Mouse (Mus musculus) adrenal gland, adult 8-10 months (tissue): Measurements from ENCODE around the gene Maco1. TPM values are rescaled to one million over a fixed set of nuclear protein-coding genes. Genes with fewer than 3 reads are reported as not detected.

Experiments used
- DNase-seq: peaks from one replicate; pipeline ENCODE4 v3.0.0; 2022
- total RNA-seq, 4 experiments: library from RNA; stranded (reverse); gene quantifications; 2 replicates each; pipeline ENCODE4 v1.2.4; 2022

Maco1 gene
- total RNA-seq, 4 experiments from 2014 or later, result 36.2 to 51.0 (median 47.8) TPM

DNA sequence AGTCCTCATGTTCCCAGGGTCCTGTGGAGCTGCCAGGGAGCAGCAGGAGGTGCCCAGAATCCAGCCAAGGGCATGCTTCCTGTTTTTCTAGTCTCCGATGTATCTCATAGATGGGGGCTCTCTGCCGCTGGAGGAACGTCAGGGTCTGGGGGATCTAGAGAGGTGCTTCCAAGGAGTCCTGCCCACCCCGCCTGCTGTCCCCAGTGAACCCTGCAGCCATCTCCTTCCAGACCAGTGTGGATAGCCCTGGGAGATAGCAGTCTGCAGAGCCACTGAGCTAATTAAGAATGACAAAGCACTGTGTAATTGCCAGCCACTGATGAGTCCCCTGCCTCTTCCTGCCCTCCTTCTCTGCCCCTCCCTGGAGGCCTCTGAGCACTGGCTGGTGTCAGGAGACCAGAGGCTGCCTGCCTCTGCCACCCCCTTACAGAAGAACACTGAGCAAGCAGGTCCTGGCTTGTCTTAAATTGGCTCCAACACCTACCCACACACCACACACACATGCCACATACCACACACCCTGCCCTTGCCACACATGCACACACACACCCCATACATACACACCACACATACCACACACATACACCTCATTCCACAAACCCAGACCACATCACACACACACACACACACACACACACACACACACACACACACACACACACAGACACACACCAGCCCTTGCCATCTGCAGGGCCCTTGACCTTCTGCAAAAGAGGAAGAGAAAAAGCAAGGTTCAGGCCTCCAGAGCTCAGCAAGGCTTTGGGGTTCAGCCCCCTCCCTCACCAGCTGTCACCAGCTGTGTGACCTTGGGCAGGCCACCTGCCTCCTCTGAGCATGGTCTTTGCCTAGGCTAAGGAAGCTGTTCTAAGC lies 80.1 kb downstream of the Maco1 start:
- no peak for DNase-seq

DNA sequence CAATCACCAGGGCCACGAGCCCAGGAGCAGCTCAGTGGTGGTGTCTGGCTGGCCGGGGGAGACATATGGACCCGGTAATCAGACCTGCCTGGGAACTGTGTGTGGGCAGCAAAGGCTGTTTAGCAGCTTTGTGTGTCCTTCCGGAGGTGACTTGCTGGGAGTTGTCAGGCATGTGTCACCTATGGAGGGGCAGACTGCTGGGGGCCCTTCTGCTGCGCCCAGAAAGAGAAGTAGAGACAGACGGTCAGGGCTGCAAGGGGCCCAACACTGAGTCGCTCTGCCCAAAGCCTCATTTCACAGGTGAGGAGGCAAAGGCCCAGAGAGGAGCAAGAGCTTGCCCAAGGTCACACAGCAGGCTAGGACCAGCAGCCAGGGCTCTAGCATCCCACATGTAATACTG lies 83.3 kb downstream of the Maco1 start:
- DNase-seq, result no peak

DNA sequence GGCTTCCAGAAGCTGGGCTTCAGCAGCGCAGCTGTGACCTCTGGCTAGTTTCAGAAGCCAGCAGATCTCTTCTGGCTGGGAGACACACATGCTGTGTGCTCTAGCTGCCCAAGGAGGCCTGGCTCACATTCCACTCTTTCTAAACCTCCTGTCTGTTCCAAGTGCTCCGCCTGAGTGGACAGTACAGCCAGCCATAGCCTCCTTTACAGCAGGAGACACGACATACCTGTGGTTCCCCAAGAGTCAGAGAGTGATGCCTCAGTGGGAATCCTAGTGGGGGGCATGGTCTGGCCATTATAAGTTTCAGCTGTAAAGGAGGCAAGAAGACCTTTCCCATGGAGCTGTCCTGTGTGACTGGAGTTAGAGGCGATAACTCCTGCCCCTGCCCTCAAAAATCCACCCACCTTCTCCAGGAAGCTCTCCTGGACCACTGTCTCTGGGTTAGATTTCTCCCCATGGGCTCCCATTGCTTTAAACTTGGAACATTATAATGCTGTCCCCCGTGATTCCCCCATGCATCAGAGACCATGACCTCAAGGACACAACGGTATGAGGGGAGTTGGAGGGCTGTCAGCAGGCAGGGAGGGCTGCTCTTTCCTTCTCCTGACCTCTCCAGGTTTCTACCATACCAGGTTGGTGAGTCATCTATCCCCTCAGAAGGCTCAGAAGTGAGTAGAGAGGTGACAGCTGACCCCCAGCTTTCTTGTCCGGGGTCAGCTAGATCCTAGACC lies 83.9 kb downstream of the Maco1 start:
- no peak for DNase-seq

DNA sequence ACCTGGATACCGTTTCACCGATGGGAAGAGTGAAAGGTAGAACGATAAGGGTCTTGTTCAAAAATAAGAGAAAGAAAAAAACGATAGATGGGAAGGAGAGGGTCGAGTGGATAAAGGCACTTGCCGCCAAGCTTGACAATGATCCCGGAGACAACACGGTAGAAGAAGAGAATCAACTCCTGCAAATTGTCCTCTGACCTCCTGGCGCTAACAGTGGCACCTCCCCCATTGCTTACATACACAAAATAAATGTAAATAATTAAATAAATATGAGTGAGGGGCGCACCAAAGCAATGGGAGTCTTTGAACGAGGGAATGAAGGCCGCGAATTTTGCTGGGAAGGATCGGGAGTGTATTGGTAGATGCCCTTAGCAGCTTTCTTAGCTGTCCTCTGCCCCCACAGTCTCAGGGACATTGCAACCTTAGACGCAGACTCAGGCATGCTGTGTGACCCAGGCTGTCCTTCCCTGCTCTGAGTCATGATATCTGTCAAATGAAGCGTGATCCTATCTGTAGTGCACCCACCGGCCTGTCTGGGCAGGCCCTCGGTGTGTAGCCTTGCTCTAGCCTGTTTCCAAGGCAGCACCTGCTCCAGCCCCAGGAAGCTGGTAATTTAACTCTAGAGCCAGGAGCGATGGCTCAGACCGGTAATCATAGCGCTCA lies 84.8 kb downstream of the Maco1 start:
- DNase-seq, result peak; percentile 80

DNA sequence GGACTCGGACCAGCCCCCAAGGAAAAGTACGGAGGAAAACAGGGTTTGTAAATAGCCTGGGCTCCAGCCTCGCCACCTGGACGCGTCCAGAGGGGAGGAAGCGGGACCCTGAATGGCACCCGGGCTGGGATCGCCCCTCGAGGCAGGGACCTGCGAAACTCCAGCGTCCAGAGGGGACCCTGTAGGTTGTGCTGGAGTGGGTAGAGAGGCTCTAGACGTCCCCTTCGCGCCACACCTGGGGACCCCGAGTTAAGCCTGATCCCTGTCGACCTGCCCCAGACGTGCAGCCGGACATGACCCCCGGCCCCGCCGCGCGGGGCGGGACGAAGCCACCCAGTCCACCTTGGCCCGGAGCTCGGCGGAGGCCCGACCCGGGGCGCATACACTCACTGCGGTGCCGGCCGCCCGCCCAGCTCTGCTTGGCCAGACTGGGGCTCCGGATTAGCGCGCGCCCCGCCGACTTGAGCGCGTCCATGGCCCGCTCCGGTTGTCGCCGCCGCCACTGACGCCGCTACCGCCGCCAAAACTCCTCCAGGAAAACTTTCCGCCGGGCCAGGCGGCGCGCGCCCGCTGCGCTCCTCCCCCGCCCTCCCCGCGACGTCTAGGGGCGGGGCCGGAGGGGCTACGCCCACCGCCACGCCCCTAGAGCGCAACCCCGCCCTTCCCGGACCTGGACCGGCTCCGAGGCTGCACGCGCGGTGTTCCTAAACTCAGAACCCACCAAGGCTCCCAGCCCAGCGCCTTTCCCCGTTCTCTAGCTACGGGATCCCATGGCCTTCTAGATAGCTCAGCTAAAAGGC lies 85.5 kb downstream of the Maco1 start, which contains the start of gene Ldlrap1:
Gene Ldlrap1 (minus strand): TSS at position 599 of the 800 bp plus-strand sequence.
- peak; percentile 76 for DNase-seq

DNA sequence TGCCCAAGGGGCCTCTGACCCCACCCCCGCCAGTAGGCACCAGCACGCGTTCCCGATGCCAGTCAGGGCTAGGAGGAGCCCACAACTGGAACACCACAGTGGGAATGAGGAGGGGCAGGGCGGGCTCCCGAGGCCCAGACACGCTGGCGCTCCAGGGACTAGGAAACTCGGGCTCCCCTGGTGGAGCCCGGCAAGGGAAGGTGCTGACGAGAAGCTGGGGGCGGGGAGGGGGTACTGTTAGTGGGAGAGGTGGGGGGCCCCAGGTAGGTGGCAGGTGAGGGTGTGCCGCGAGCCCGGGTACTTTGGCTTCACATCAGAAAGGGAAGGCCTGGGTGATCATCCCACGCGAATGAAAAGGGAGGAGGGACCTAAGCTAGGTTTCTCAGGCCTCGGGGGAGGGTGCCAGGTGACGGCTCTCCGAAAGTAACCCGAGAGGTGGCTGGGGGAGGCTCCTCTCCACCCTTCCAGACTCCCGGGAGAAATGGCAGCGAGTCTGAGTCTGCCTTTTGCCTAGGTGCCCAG lies 86.2 kb downstream of the Maco1 start:
- no peak for DNase-seq

DNA sequence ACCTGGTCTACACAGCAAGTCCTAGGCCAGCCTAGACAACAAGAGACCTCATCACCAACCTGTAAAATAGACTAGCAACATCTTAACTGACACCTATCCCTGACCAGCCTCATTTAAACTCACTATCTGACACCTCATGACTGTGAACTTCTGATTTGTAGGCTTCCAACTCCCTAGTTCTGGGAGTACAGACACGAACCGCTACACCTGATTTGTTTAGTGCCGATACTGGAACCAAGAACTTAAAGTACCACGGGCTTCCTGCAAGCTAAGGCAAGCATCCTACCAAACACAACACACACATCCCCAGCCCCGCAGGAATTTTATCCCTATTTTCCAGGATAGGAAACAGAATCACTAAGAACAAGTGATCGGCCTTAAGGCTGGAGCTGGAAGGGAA lies 86.9 kb downstream of the Maco1 start:
- no peak for DNase-seq

DNA sequence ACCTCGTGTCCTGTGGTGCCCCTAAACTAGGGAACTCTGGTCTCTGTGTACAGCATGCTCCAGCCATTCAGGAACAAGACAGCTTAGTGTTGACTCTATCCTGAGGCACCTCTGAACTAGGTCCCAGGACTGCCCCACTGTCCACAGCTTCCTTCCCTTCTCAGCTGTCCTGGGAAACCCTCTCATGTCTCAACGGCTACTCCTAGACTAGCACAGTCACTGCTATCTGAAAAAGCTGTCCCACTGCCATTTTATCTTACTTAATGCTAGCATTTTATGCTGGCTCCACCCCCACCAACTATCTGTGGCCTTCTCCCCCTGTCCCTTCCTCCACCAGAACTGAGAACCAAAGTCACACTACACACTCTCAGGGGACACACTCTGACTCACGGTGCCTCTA lies 88.8 kb downstream of the Maco1 start:
- DNase-seq, result no peak

DNA sequence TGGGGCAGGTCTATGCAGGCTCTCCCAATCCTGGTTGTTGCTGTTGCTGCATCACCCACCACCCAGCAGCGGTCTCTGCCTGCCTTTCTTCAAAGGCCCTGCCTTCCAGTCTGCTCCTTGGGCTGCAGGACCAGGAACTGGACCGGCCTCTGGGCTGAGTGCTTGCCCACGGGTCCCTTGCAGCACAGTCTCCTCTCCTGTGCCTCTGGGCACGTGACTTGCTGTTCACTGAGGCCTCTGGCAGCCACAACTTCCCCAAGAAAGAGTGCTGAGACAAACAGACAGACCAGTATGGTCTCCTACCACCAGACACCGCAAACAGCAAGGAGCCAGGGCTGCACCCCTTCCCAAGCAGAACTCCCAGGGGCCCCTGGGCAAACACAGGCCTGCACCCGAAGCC lies 90.8 kb downstream of the Maco1 start:
- no peak for DNase-seq

DNA sequence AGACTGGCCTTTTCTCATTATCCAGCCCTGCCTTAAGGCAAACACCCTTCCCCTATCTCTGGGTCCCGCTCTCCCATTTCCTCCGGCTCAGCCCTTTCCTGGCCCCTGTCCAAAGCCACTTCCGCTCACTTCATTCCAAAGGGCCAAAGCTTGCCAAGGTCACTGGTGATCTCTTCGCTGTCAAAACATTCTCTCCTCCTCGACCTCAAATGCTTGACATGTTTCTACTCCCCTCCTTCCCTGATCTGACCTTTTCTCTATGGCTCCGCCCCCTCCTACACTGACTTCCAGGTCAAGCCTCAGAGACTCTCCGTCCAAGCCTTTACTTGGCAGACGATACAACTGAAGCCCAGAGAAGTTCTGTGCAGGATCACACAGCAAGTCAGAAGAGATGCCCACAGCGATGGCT lies 92.3 kb downstream of the Maco1 start:
- peak; percentile 89 for DNase-seq

DNA sequence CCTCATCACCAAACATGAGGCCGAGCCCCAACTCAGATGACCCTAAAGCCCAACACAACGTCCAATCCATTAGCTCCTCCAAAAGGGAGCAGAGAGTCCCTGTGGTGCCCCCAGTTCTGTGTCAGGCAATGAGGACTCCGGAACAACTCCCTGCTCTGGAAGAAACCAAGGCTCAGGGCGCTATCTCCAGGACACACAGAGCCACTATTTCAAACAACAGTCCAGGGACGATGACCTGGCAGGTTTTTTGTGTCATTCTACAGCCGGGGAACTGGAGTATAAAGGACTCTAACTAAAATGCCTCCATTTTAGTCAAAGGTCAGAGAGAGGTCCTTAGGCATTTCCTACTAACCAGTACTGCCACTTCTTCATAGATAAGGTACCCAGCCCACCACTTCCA lies 92.9 kb downstream of the Maco1 start:
- no peak for DNase-seq

DNA sequence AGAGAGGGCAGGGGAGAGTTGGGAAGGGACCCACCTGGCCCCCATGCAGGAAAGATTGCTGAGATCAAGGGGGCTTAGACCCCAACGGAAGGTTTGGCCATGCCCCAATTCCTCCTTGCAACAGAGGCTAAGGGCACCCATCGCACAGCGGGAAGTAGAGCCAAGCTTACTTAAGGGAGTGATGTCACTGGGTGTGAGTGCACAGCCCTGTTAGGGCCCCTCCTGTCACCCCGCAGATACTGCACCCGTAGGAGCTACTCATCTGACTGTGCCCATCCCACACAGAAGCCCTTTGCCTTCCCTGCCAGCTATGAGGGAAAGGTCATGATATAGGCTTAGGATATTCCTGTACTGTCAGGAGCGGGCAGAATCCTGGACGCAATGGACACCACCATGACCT lies 93.6 kb downstream of the Maco1 start:
- DNase-seq, result no peak

DNA sequence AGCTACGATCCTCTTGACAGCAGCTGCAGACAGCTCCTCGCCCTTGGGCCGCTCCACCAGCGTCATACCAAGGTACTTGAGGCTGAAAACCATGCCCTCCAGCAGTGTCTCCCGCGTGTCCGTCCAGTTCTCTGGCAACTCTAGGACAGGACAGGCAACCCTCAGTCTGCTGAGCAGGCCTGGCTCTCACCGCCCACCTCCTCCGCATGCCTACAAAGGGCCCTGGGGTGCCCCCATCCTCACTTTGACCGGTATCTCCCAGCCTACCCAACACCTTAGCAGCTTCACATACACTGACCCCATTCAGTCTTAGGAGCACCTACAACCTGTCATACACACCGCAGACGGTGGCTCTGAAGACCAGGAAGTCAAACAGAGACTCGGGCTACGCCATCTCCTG lies 94.2 kb downstream of the Maco1 start:
- no peak for DNase-seq

DNA sequence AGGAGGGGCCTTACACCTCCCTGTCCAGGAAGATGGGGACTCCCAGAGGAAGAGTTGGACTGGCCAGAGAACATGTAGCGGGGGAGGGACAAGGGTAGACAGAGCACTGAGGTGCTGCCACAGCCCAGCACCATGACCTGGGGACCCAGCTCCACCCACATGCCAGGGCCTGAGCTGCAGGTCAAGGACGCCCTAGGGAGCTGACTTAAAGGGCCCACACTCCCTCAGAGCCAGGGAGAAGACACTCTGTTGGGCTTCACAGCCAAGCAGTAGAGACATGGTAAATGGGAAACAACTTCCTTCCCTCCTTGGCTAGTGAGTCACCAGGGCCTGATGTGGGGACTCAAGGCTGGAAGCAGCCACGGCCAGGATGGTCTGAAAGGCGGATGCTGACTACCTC lies 94.8 kb downstream of the Maco1 start:
- DNase-seq, result no peak

DNA sequence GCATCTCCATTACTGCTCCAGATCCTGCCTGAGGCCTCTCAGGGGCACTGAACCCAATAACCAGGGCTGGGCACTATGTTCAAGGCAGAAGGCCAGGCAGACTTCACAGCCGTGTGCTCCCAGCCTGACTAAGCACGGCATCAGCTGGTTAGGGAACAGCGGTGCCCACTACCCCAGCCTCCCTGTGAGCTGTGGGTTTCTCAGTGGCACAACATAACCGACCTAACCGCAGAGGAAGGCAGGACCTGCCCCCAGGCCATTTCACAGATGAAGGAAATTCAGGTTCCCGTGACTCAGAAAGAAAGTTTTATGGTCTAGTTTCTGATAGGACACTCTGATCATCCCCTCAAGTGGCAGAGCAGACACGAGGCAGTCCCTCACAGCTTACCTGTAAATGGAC lies 96.2 kb downstream of the Maco1 start:
- DNase-seq, result no peak

DNA sequence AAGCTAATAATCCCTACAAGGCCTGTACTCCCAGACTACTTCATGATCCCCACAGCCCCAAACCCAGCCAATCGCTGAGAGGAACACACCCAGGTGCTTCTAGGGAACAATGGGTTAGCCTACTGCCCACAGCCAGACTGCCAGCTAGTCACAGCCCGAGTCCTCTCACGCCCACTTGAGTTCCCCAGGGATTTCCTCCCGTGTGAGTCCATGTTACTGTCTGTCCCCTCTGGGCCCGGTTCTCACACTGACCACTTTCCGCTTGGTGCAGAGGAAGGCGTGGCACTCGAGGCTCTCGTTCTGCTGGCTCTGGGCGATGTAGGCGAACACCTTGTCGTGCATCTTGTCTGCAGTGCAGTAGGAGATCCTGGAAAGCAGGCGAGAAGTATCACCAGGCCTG lies 98.2 kb downstream of the Maco1 start:
- no peak for DNase-seq

DNA sequence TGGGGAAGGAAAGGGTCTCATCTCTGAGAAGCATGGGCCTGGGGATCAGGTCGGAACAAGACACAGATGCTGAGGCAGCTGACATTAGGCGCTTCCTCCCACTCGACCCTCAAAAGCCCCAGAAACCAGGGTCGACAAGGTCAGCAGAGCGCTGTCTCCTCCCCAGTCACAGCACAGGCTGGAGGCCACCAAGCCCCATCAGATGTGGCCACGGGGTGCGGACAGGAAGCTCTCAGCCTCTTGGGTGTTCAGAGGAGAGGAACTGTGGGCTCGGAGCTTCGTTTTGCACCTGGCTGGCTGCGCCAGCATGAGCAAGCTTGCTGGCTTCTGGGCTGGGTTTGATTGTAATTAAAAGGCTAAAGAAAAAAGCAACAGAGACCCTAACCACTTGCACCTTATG lies 98.8 kb downstream of the Maco1 start:
- DNase-seq, result no peak

DNA sequence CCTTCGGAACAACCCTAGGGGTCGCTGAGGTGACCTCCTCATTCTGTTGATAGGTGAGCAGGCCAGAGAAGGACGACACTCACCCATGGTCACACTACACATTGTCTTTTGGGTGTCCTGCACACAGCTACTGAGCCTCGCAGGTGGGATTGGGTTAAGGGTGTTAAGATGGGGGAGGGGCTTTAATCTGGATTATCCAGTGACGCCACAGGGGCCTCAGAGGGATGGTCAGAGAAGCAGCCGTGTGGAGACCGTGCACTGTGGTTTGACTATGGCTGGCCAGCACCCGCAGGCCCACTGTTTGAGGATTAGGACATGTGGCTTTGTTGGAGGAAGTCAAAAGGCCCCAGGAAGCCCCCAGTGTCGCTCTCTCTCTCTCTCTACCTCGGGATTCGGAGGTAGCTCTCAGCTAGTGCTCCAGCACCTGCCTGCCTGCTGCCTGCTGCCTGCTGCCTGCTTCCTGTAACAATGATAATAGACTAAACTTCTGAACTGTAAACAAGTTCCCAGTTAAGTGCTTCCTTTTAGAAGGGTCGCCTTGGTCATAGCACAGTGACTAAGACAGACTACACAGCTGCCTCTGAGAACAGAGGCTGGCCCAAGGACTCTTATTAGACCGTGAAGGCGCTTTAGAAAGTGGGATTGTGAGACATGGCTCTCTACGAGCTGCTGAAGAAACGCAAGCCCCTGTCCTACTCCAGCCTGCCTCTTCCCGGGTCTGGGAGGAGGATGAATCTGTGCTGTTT lies 99.5 kb downstream of the Maco1 start:
- no peak for DNase-seq

DNA sequence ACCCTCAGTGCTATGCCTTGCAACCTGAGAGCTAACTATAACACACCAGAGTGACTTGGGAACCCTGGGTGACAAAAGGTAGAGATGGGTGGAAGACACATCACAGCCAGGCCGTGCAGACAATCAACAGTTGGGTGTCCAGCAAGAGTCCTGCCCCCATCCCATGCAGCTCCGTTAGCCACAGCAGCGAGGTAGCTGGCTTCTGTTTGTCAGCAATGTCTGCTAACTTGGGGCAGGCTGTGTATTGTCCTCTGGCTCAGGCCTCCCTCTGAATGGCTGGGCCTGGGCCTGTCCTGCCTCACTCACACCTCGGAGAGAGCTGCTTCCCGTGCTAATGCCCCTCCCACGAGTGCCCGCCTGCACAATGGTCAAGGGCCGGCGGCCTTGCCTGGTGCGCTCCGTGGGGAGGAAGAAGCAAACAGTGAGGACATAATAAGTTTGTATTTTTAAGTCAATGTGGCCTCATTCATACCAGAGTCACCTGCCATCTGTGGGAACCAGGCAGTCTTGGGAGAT lies 100.2 kb downstream of the Maco1 start:
- DNase-seq, result no peak
